Mouse (Mus musculus) CD8-positive naive resting alpha-beta T cell, adult 57 days (primary cell): Measurements from ENCODE around the gene Nsfl1c. TPM values are rescaled to one million over a fixed set of nuclear protein-coding genes. Genes with fewer than 3 reads are reported as not detected.

ENCODE experiments used
- total RNA-seq: library from RNA; stranded (reverse); gene quantifications from one replicate; pipeline ENCODE4 v1.2.4, GENCODE M21; 2023

Nsfl1c gene
- total RNA-seq = 127 TPM

DNA sequence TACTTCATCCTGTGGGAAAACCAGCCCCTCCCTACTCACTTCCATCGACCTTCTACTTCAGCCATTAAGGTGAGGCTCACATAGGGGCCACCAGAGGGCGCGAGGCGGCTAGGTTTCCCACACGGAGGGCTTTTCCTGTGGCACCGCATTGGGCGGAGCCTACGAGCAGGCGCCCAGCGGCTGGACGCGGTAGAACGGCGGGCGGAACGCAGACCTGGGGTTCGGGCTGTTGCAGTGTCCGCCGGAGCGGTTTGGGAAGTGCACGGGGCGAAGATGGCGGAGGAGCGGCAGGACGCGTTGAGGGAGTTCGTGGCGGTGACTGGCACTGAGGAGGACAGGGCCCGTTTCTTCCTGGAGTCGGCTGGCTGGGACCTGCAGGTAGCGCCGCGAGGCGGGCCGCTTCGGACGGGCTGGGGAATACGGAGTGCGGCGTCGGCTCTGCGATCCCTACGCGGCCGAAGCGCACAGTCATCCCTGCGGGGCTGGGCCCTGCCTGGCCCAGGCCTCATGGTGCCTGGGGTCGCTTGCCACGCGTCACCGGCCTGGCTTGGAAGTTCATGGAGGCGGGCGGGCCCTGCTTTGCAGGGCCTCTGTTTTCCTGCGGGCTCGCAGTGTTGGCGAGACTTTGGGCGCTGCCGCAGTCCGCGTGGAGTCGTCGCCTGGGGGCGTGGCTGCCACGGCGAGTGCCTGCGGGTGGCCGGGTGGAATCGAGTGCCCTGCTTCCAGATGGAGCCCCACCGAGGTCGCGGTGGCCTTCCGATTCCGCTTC is at the start of gene Nsfl1c:
Gene Nsfl1c, plus strand, starts transcription at position 148 of the 769 bp plus-strand sequence.

DNA sequence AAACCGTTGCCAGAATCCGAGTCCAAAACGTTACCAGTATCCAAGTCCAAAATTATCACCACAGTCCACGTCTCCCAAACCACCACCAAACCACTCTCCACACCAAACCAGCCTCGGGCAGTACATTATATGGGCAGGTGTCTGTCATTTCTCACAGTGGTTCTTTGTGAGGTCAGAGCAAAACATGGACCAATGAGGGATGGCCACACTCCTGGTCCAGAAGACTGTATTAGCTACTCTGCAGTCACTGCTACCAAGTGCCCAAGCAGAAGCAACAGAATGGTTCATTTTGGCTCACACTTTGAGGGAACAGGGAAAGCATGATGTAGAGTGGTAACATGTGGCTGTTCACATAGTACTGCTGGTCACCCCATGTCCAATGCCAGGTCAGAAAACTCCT is 17.9 kb upstream of the Nsfl1c start, which contains the start of gene 4921509C19Rik:
Gene 4921509C19Rik, minus strand, starts transcription at position 101 of the 400 bp plus-strand sequence.

DNA sequence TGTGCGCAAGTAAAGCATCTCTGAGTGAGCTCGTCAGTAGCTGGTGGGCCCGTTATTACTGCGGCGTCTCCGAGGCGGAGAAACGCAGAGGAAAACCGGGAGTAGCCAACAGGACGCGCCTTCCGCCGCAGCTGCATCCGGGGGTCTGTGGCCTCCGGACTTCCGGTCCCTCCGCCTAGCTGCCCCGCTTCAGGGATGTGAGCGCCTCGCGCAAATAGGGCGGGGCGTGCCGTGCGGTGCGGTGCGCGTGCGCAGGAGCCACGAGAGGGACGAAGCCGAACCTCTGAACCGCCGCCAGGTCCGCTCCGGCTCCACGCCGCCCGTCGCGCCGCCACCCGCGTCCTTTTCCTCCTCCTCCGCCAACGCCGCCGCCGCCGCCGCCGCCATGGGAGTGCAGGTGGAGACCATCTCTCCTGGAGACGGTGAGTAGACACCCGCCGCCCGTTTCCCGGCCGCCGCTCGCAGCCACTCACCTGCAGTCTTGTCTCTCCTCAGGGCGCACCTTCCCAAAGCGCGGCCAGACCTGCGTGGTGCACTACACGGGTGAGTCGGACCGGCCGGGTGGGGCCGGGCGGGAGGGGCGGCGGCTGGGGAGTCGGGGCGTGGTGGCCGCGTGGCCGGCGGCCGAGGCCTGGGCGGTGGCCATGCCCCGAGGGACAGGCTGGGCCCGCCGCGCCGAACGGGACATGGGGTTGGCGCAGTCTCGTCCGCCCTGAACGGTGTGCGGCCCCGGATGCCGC is 48.5 kb downstream of the Nsfl1c start, which contains the start of gene Fkbp1a:
Gene Fkbp1a, plus strand, starts transcription at position 161 of the 740 bp plus-strand sequence.

Other genes starting within 250 kb of the Nsfl1c start
- gene 4921509C19Rik, start 18.0 kb upstream of the Nsfl1c start, total RNA-seq = not detected
- 134 TPM for gene Fkbp1a, start 48.3 kb downstream of the Nsfl1c start, total RNA-seq
- gene Sdcbp2, start 78.4 kb downstream of the Nsfl1c start, total RNA-seq = 4.3 TPM
- 11.2 TPM for gene Snph, start 138.4 kb downstream of the Nsfl1c start, total RNA-seq
- gene Rad21l, start 174.4 kb downstream of the Nsfl1c start, total RNA-seq = not detected
- gene Tmem74b, start 207.8 kb downstream of the Nsfl1c start, total RNA-seq = not detected